Mouse (Mus musculus) testis, adult 2 months (tissue): ENCODE data around the gene Rbm8a2. TPM values are rescaled to one million over a fixed set of nuclear protein-coding genes. Genes with fewer than 3 reads are reported as not detected.
"Not testable (repeated sequence)": the region's sequence is repeated elsewhere in the genome, so short reads cannot be mapped to it uniquely, and the experiment has no call there.

ENCODE experiments used
- H3K27ac ChIP-seq: fragments of 200-500 bp; 2 replicates; pipeline ENCODE4 v1.5.1; 2012; ENCODE audit warnings: low read depth, low read length; ENCODE audit not compliant: control insufficient read depth, insufficient read depth
- H3K27me3 ChIP-seq: fragments of 200-500 bp; 2 replicates; pipeline ENCODE4 v1.6.1; 2012; ENCODE audit warnings: mild to moderate bottlenecking, low read length, moderate library complexity; ENCODE audit not compliant: control insufficient read depth, insufficient read depth
- H3K36me3 ChIP-seq: fragments of 200-500 bp; 2 replicates; pipeline ENCODE4 v1.6.1; 2012; ENCODE audit warnings: mild to moderate bottlenecking, low read length; ENCODE audit not compliant: control insufficient read depth, insufficient read depth
- H3K4me1 ChIP-seq: fragments of 200-500 bp; 2 replicates; pipeline ENCODE4 v1.6.1; 2012; ENCODE audit warnings: low read length; ENCODE audit not compliant: control insufficient read depth, insufficient read depth
- H3K4me3 ChIP-seq: fragments of 200-500 bp; 2 replicates; pipeline ENCODE4 v1.5.1; 2012; ENCODE audit warnings: low read depth, mild to moderate bottlenecking, low read length, moderate library complexity, mixed read lengths; ENCODE audit not compliant: control insufficient read depth
- CTCF ChIP-seq: fragments of 200-500 bp; IDR thresholded peaks from 2 replicates; pipeline ENCODE4 v1.5.1; 2012; ENCODE audit warnings: low read depth, mild to moderate bottlenecking, inconsistent platforms, low read length, moderate library complexity; ENCODE audit not compliant: control insufficient read depth, insufficient read depth, insufficient replicate concordance
- POLR2A ChIP-seq: fragments of 200-500 bp; IDR thresholded peaks from 2 replicates; pipeline ENCODE4 v1.6.1; 2012; ENCODE audit warnings: low read depth, mild to moderate bottlenecking, inconsistent platforms, low read length, moderate library complexity; ENCODE audit not compliant: control insufficient read depth
- polyA plus RNA-seq: library from polyadenylated mRNA; depleted of rRNA; stranded (reverse); fragments of >200 nt; gene quantifications from 2 replicates; pipeline ENCODE4 v1.2.3, GENCODE M21; 2012; rRNA removed

Gene Rbm8a2
- polyA plus RNA-seq, result 0.07 TPM in 1 of 2 replicates, not detected in the other

GRCm38 (mm10) chr1:175979014-175979413 lies at the start of gene Rbm8a2:
TSS of gene Rbm8a2 (minus strand) at chr1:175979114.
- not testable (repeated sequence) for H3K27ac ChIP-seq, H3K4me1 ChIP-seq, H3K27me3 ChIP-seq, H3K36me3 ChIP-seq
- peak within 1 kb of the TSS; percentile 88 for H3K4me3 ChIP-seq

GRCm38 (mm10) chr1:176028397-176028796 lies 49.5 kb upstream of the Rbm8a2 start:
- no peak overlapping the region for H3K27ac ChIP-seq
- no peaks in the 10 kb centered on the region for H3K36me3 ChIP-seq
- H3K4me3 ChIP-seq, result no peak overlapping the region
- H3K27me3 ChIP-seq, result no peaks in the 10 kb centered on the region
- TF ChIP-seq POLR2A (no peak), CTCF (no peak)
- no peaks in the 10 kb centered on the region for H3K4me1 ChIP-seq

GRCm38 (mm10) chr1:176024501-176024900 lies 45.6 kb upstream of the Rbm8a2 start:
- Histone ChIP-seq H3K27me3 (no peaks in the 10 kb centered on the region), H3K36me3 (no peaks in the 10 kb centered on the region), H3K27ac (no peak overlapping the region), H3K4me3 (no peak overlapping the region), H3K4me1 (no peaks in the 10 kb centered on the region)
- TF ChIP-seq POLR2A (no peak), CTCF (no peak)

GRCm38 (mm10) chr1:176018523-176018922 lies 39.6 kb upstream of the Rbm8a2 start:
- Histone ChIP-seq H3K4me1 (no peaks in the 10 kb centered on the region), H3K27ac (no peak overlapping the region), H3K27me3 (no peaks in the 10 kb centered on the region), H3K4me3 (no peak overlapping the region), H3K36me3 (no peaks in the 10 kb centered on the region)
- no peak for TF ChIP-seq POLR2A
- TF ChIP-seq CTCF, result no peak

- Histone ChIP-seq H3K4me3 (no peak overlapping the region), H3K4me1 (no peaks in the 10 kb centered on the region)
These were observed 37.2 kb upstream of the Rbm8a2 start for GRCm38 (mm10) chr1:176016076-176016475.

GRCm38 (mm10) chr1:176013497-176014268 lies 34.8 kb upstream of the Rbm8a2 start:
- Histone ChIP-seq H3K27me3 (no peaks in the 10 kb centered on the region), H3K4me1 (no peaks in the 10 kb centered on the region), H3K27ac (no peak overlapping the region), H3K4me3 (no peak overlapping the region), H3K36me3 (no peaks in the 10 kb centered on the region)
- no peak for TF ChIP-seq CTCF
- no peak for TF ChIP-seq POLR2A

More at GRCm38 (mm10) chr1:176016076-176016475, 37.2 kb upstream of the Rbm8a2 start:
- TF ChIP-seq POLR2A (no peak), CTCF (no peak)
- Histone ChIP-seq H3K27ac (no peak overlapping the region), H3K36me3 (no peaks in the 10 kb centered on the region), H3K27me3 (no peaks in the 10 kb centered on the region)

GRCm38 (mm10) chr1:176011535-176011934 lies 32.6 kb upstream of the Rbm8a2 start:
- Histone ChIP-seq H3K36me3 (no peaks in the 10 kb centered on the region), H3K4me1 (no peaks in the 10 kb centered on the region), H3K27me3 (no peaks in the 10 kb centered on the region), H3K27ac (no peak overlapping the region), H3K4me3 (no peak overlapping the region)
- TF ChIP-seq POLR2A (no peak), CTCF (no peak)
